Comparison of ENCODE assay signal across 15 mouse cellular contexts in genomic region chr1:40599661-40600060, GRCm38 (mm10). TPM values are rescaled to one million over a fixed set of nuclear protein-coding genes. Genes with fewer than 3 reads are reported as not detected.
"Had no signal": no experiment of that assay in that cellular context is flagged by ENCODE, and none has a peak within 500 bp of the region (broad histone marks: within the 10 kb centered on the region; RNA-seq: fewer than 3 reads in every experiment).

No protein-coding gene starts in this region.

RNA-seq across cellular contexts. Expression of gene Slc9a4, which starts 19.8 kb away (rescaled TPM):
- total RNA-seq: granulocyte monocyte progenitor cell, adult 5-6 weeks had no signal
- polyA plus RNA-seq: heart, embryonic 11.5 days; heart, embryonic 13.5 days; heart, embryonic 15.5 days; heart, postnatal 0 days; hindbrain, embryonic 10.5 days; hindbrain, embryonic 14.5 days; inflammation-experienced regulatory T-cells, adult 6 months; intestine, embryonic 15.5 days; limb, embryonic 11.5 days; limb, embryonic 13.5 days; limb, embryonic 15.5 days; liver, adult 2 months; liver, embryonic 12.5 days; liver, embryonic 14.5 days had no signal
